Mouse (Mus musculus) kidney, postnatal 0 days (tissue): ENCODE data around the gene Kdm5a. TPM values are rescaled to one million over a fixed set of nuclear protein-coding genes. Genes with fewer than 3 reads are reported as not detected.

Source experiments
- ATAC-seq: fragments of 200-750 bp; cut with Nextera tagmentation; replicated peaks from 2 replicates; pipeline ENCODE4 v1.8.0; 2017; ENCODE audit warnings: low read depth, moderate number of reproducible peaks, moderate TSS enrichment, moderate library complexity; ENCODE audit not compliant: low FRiP score
- DNase-seq: peaks from one replicate; pipeline ENCODE4 v3.0.0-alpha.2; 2016; ENCODE audit warnings: low spot score
- H3K27ac ChIP-seq: fragments of 300-500 bp; sonication (generic); 2 replicates; pipeline ENCODE4 v1.5.1; 2014; ENCODE audit warnings: mild to moderate bottlenecking
- H3K27me3 ChIP-seq: fragments of 300-500 bp; sonication (generic); 2 replicates; pipeline ENCODE4 v1.6.1; 2014; ENCODE audit warnings: low read length, mixed read lengths; ENCODE audit not compliant: insufficient read depth
- H3K36me3 ChIP-seq: fragments of 300-500 bp; sonication (generic); 2 replicates; pipeline ENCODE4 v1.6.1; 2014; ENCODE audit warnings: low read length, mixed read lengths; ENCODE audit not compliant: insufficient read depth
- H3K4me1 ChIP-seq: fragments of 300-500 bp; sonication (generic); replicated peaks from 2 replicates; pipeline ENCODE4 v1.6.1; 2014; ENCODE audit warnings: antibody characterized with exemption, low read length, mixed read lengths; ENCODE audit not compliant: insufficient read depth
- H3K4me2 ChIP-seq: fragments of 300-500 bp; sonication (generic); 2 replicates; pipeline ENCODE4 v1.6.1; 2014; ENCODE audit warnings: mild to moderate bottlenecking, low read length, moderate library complexity, mixed read lengths
- H3K4me3 ChIP-seq: fragments of 300-500 bp; sonication (generic); replicated peaks from 2 replicates; pipeline ENCODE4 v1.5.1; 2014; ENCODE audit warnings: low read depth, low read length
- H3K9ac ChIP-seq: fragments of 300-500 bp; sonication (generic); 2 replicates; pipeline ENCODE4 v1.6.1; 2014; ENCODE audit warnings: low read depth, low read length
- H3K9me3 ChIP-seq: fragments of 300-500 bp; sonication (generic); replicated peaks from 2 replicates; pipeline ENCODE4 v1.6.1; 2016; ENCODE audit warnings: low read length, inconsistent platforms, mixed read lengths
- CTCF ChIP-seq: IDR thresholded peaks from 2 replicates; pipeline ENCODE4 v1.5.1; 2016; ENCODE audit warnings: antibody characterized with exemption, low read depth, mild to moderate bottlenecking, moderate library complexity
- WGBS: fragments of 180-500 bp; shearing (Covaris S2); extraction: QIAGEN DNeasy Blood & Tissue Kit; methylation state at CpG from one replicate; pipeline ENCODE4 v1.1.7; 2014; 5-methylcytosine and 5-hydroxymethylcytosine counted together
- polyA plus RNA-seq: library from polyadenylated mRNA; unstranded; fragments of >200 nt; fragmentation: Nextera tagmentation; extraction: Ambion mirVana; gene quantifications from 2 replicates; pipeline ENCODE4 v1.2.1, GENCODE M21; 2015

The Kdm5a gene
- polyA plus RNA-seq, 1 experiment from 2014 or later: 34.3 TPM

- WGBS: under 1% methylated on average over 31 of the region's 31 CpGs
- Histone ChIP-seq H3K9me3 (no peaks in the 10 kb centered on the region), H3K4me3 (peak overlapping the region; percentile 80), H3K27ac (peak overlapping the region; percentile 96), H3K4me1 (peaks cover 4% of the 10 kb centered on the region; the same call in 1 of the 2 replicates), H3K4me2 (peak overlapping the region; percentile 65), H3K9ac (peak overlapping the region; percentile 87), H3K36me3 (peaks cover 15% of the 10 kb centered on the region; the same call in 1 of the 2 replicates), H3K27me3 (no peaks in the 10 kb centered on the region)
- 0 out of 2 replicates have a peak, but pooled peaks have one; percentile 8 for ATAC-seq
- DNase-seq: peak; percentile 16
- no peak for TF ChIP-seq CTCF
Observed at GRCm38 (mm10) chr6:120364523-120364905, 590 bp downstream of the Kdm5a start.

GRCm38 (mm10) chr6:120365051-120365450 lies 1.1 kb downstream of the Kdm5a start:
- ATAC-seq (no peak), DNase-seq (peak; percentile 43)
- peak overlapping the region; percentile 96; the same call in 1 of the 2 replicates for H3K27ac ChIP-seq
- peaks cover 16% of the 10 kb centered on the region; the same call in 1 of the 2 replicates for H3K36me3 ChIP-seq
- peaks cover 4% of the 10 kb centered on the region; the same call in 1 of the 2 replicates for H3K4me1 ChIP-seq
- H3K4me2 ChIP-seq: peak overlapping the region; percentile 65
- no peaks in the 10 kb centered on the region for H3K27me3 ChIP-seq
- peak overlapping the region; percentile 87 for H3K9ac ChIP-seq
- H3K9me3 ChIP-seq: no peaks in the 10 kb centered on the region
- no peak for TF ChIP-seq CTCF
- peak overlapping the region; percentile 80 for H3K4me3 ChIP-seq
- WGBS: 2% methylated on average over 15 of the region's 15 CpGs

- H3K4me1 ChIP-seq: no peaks in the 10 kb centered on the region
- no peak for ATAC-seq
- H3K4me2 ChIP-seq: no peak overlapping the region
- no peaks in the 10 kb centered on the region for H3K27me3 ChIP-seq
- no peak for DNase-seq
- WGBS: 95% methylated on average over 2 of the region's 2 CpGs
- H3K36me3 ChIP-seq: peaks cover 51% of the 10 kb centered on the region
- H3K4me3 ChIP-seq: no peak overlapping the region
- no peaks in the 10 kb centered on the region for H3K9me3 ChIP-seq
- no peak overlapping the region for H3K27ac ChIP-seq
- TF ChIP-seq CTCF: no peak
- H3K9ac ChIP-seq: no peak overlapping the region
Observed at GRCm38 (mm10) chr6:120376736-120377135, 12.8 kb downstream of the Kdm5a start.

- H3K4me2 ChIP-seq: no peak overlapping the region
- no peaks in the 10 kb centered on the region for H3K27me3 ChIP-seq
- no peak overlapping the region for H3K4me3 ChIP-seq
- H3K4me1 ChIP-seq: no peaks in the 10 kb centered on the region
- peaks cover 23% of the 10 kb centered on the region for H3K36me3 ChIP-seq
- H3K27ac ChIP-seq: no peak overlapping the region
- no peak for ATAC-seq
- 87% methylated on average over 3 of the region's 3 CpGs for WGBS
- DNase-seq: no peak
- H3K9me3 ChIP-seq: no peaks in the 10 kb centered on the region
- TF ChIP-seq CTCF: no peak
- H3K9ac ChIP-seq: no peak overlapping the region
Observed at GRCm38 (mm10) chr6:120390054-120390453, 26.1 kb downstream of the Kdm5a start.

GRCm38 (mm10) chr6:120392811-120393210 lies 28.9 kb downstream of the Kdm5a start:
- ATAC-seq: no peak
- WGBS: 88% methylated on average over 2 of the region's 2 CpGs
- H3K36me3 ChIP-seq: peaks cover 42% of the 10 kb centered on the region

GRCm38 (mm10) chr6:120395622-120396345 lies 31.9 kb downstream of the Kdm5a start:
- no peak for TF ChIP-seq CTCF
- ATAC-seq (no peak), DNase-seq (no peak)
- WGBS: 94% methylated on average over 5 of the region's 5 CpGs
- Histone ChIP-seq H3K4me2 (no peak overlapping the region), H3K4me1 (no peaks in the 10 kb centered on the region), H3K4me3 (no peak overlapping the region), H3K27ac (no peak overlapping the region), H3K9me3 (no peaks in the 10 kb centered on the region), H3K9ac (no peak overlapping the region), H3K36me3 (peaks cover 52% of the 10 kb centered on the region), H3K27me3 (no peaks in the 10 kb centered on the region)

More at GRCm38 (mm10) chr6:120392811-120393210, 28.9 kb downstream of the Kdm5a start:
- no peak for DNase-seq
- Histone ChIP-seq H3K4me1 (no peaks in the 10 kb centered on the region), H3K27ac (no peak overlapping the region), H3K9ac (no peak overlapping the region), H3K4me2 (no peak overlapping the region), H3K9me3 (no peaks in the 10 kb centered on the region), H3K27me3 (no peaks in the 10 kb centered on the region), H3K4me3 (no peak overlapping the region)
- TF ChIP-seq CTCF: no peak
